Mouse (Mus musculus): ENCODE results near the gene Per3.

DNA sequence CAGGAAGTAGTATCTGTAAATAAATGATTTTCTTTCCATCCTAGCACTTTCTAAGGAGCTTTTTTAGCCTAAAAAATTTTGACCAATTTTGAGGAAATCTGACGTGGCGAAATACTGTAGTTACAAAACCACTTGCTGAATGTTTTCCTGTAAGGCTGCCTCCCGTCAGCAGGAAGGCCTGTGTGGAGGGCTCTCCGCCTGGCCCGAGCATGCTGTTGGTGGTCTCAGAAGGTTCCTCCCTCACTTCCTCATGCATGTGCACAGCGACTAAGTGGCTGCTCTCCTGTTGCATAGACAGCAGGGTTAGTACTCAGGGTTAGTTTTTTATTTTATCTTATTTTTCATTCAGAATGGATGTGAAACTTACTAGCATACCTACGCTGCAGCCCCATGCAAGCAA is 26.5 kb upstream of the Per3 start:
- TF ChIP-seq CTCF (IDR thresholded peaks at IDR 0.05; ENCODE audit: control insufficient read depth, insufficient read depth, low read length) (no peak), POLR2A (IDR thresholded peaks at IDR 0.05; ENCODE audit: borderline replicate concordance, control insufficient read depth, low read depth, low read length) (no peak)
